Mouse (Mus musculus) heart, postnatal 0 days (tissue): ENCODE measurements around the gene Zfp36l2. TPM values are rescaled to one million over a fixed set of nuclear protein-coding genes. Genes with fewer than 3 reads are reported as not detected.

Experiments
- ATAC-seq: fragments of 200-750 bp; cut with Nextera tagmentation; 2 replicates; pipeline ENCODE4 v1.8.0; 2017; ENCODE audit warnings: low read depth, moderate number of reproducible peaks, moderate library complexity; ENCODE audit not compliant: insufficient read depth
- DNase-seq: peaks from one replicate; pipeline ENCODE4 v3.0.0-alpha.2; 2016; ENCODE audit warnings: low spot score
- H3K27ac ChIP-seq: fragments of 300-500 bp; sonication (generic); 2 replicates; pipeline ENCODE4 v1.5.1; 2014; ENCODE audit warnings: low read depth, mild to moderate bottlenecking
- H3K27me3 ChIP-seq: fragments of 300-500 bp; sonication (generic); 2 replicates; pipeline ENCODE4 v1.6.1; 2014; ENCODE audit warnings: low read length, mixed read lengths; ENCODE audit not compliant: control insufficient read depth, insufficient read depth
- H3K36me3 ChIP-seq: fragments of 300-500 bp; sonication (generic); replicated peaks from 2 replicates; pipeline ENCODE4 v1.6.1; 2014; ENCODE audit warnings: low read length, mixed read lengths; ENCODE audit not compliant: control insufficient read depth, insufficient read depth
- H3K4me1 ChIP-seq: fragments of 300-500 bp; sonication (generic); 2 replicates; pipeline ENCODE4 v1.6.1; 2014; ENCODE audit warnings: antibody characterized with exemption; ENCODE audit not compliant: control insufficient read depth, insufficient read depth
- H3K4me2 ChIP-seq: fragments of 300-500 bp; sonication (generic); 2 replicates; pipeline ENCODE4 v1.6.1; 2014; ENCODE audit warnings: low read depth, mild to moderate bottlenecking, low read length, moderate library complexity
- H3K4me3 ChIP-seq: fragments of 300-500 bp; sonication (generic); 2 replicates; pipeline ENCODE4 v1.5.1; 2014; ENCODE audit warnings: low read depth, low read length
- H3K9ac ChIP-seq: fragments of 300-500 bp; sonication (generic); replicated peaks from 2 replicates; pipeline ENCODE4 v1.6.1; 2014; ENCODE audit warnings: low read depth, low read length, mixed read lengths
- H3K9me3 ChIP-seq: fragments of 300-500 bp; sonication (generic); replicated peaks from 2 replicates; pipeline ENCODE4 v1.6.1; 2016; ENCODE audit warnings: low read length; ENCODE audit not compliant: control insufficient read depth
- CTCF ChIP-seq: IDR thresholded peaks from 2 replicates; pipeline ENCODE4 v1.5.1; 2016; ENCODE audit warnings: antibody characterized with exemption, control low read depth, low read depth
- EP300 ChIP-seq: IDR thresholded peaks from 2 replicates; pipeline ENCODE4 v1.6.1; 2016; ENCODE audit warnings: antibody characterized with exemption, low read depth
- WGBS: fragments of 180-500 bp; shearing (Covaris S2); extraction: QIAGEN DNeasy Blood & Tissue Kit; methylation state at CpG from one replicate; pipeline ENCODE4 v1.1.7; 2014; 5-methylcytosine and 5-hydroxymethylcytosine counted together
- polyA plus RNA-seq: library from polyadenylated mRNA; unstranded; fragments of >200 nt; fragmentation: Nextera tagmentation; extraction: Ambion mirVana; gene quantifications from 2 replicates; pipeline ENCODE4 v1.2.1, GENCODE M21; 2015
- total RNA-seq: library from RNA; depleted of rRNA; stranded (reverse); fragments of >200 nt; gene quantifications from 2 replicates; pipeline ENCODE4 v1.2.3, GENCODE M21; 2014; ENCODE audit warnings: low replicate concordance

Gene Zfp36l2
- total and polyA plus RNA-seq, 2 experiments from 2014 or later, result 4.5 to 14.0 TPM

- peaks cover 6% of the 10 kb centered on the region; the same call in 1 of the 2 replicates for H3K27me3 ChIP-seq
- DNase-seq, result no peak
- H3K36me3 ChIP-seq, result no peaks in the 10 kb centered on the region
- H3K9me3 ChIP-seq, result no peaks in the 10 kb centered on the region
- 70% methylated on average over 19 of the region's 19 CpGs for WGBS
- H3K4me1 ChIP-seq, result peaks cover 18% of the 10 kb centered on the region; the same call in 1 of the 2 replicates
- TF ChIP-seq EP300, result no peak
- no peak for TF ChIP-seq CTCF
- H3K4me3 ChIP-seq, result no peak overlapping the region
- no peak for ATAC-seq
- no peak overlapping the region for H3K9ac ChIP-seq
- no peak overlapping the region for H3K4me2 ChIP-seq
- no peak overlapping the region for H3K27ac ChIP-seq
Measured at GRCm38 (mm10) chr17:84156748-84157742, 30.7 kb downstream of the Zfp36l2 start.

DNA sequence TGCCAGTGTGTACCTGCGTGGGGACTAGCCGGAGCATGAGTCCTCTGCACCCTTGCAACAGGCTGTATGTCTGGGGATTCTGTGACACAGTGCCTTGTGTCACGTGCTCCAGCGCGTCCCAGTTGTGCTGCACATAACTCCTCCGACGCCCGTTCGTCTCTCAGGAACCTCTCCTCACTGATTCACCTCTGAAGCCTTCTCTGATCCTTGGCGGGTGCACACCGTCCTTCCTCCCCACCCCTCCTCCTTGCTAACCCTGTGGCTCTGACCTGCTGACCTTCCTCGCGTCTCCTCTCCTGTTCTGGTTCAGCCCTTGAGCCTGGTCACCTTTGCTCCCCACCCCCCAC lies 31.5 kb downstream of the Zfp36l2 start:
- Histone ChIP-seq H3K4me2 (no peak overlapping the region), H3K27ac (no peak overlapping the region), H3K27me3 (peaks cover 6% of the 10 kb centered on the region; the same call in 1 of the 2 replicates), H3K36me3 (no peaks in the 10 kb centered on the region), H3K9me3 (no peaks in the 10 kb centered on the region), H3K9ac (no peak overlapping the region), H3K4me3 (no peak overlapping the region), H3K4me1 (peaks cover 14% of the 10 kb centered on the region; the same call in 1 of the 2 replicates)
- no peak for DNase-seq
- ATAC-seq, result no peak
- no peak for TF ChIP-seq CTCF
- TF ChIP-seq EP300, result no peak
- WGBS, result 78% methylated on average over 13 of the region's 13 CpGs

- Histone ChIP-seq H3K36me3 (no peaks in the 10 kb centered on the region), H3K27ac (no peak overlapping the region), H3K4me2 (no peak overlapping the region), H3K4me3 (no peak overlapping the region), H3K9me3 (no peaks in the 10 kb centered on the region), H3K27me3 (peaks cover 6% of the 10 kb centered on the region; the same call in 1 of the 2 replicates), H3K4me1 (0 out of 2 replicates have a peak, but pooled peaks cover 11% of the 10 kb centered on the region), H3K9ac (no peak overlapping the region)
- TF ChIP-seq CTCF (no peak), EP300 (no peak)
- 84% methylated on average over 8 of the region's 8 CpGs for WGBS
- DNase-seq (no peak), ATAC-seq (no peak)
Measured at GRCm38 (mm10) chr17:84155516-84156226, 32.1 kb downstream of the Zfp36l2 start.

GRCm38 (mm10) chr17:84155029-84155338 lies 32.8 kb downstream of the Zfp36l2 start:
- DNase-seq (no peak), ATAC-seq (no peak)
- TF ChIP-seq EP300 (no peak), CTCF (no peak)
- Histone ChIP-seq H3K4me1 (0 out of 2 replicates have a peak, but pooled peaks cover 11% of the 10 kb centered on the region), H3K27ac (no peak overlapping the region), H3K27me3 (peaks cover 6% of the 10 kb centered on the region; the same call in 1 of the 2 replicates), H3K9me3 (no peaks in the 10 kb centered on the region), H3K4me2 (no peak overlapping the region), H3K9ac (no peak overlapping the region), H3K4me3 (no peak overlapping the region), H3K36me3 (no peaks in the 10 kb centered on the region)
- WGBS, result 85% methylated on average over 6 of the region's 6 CpGs

DNA sequence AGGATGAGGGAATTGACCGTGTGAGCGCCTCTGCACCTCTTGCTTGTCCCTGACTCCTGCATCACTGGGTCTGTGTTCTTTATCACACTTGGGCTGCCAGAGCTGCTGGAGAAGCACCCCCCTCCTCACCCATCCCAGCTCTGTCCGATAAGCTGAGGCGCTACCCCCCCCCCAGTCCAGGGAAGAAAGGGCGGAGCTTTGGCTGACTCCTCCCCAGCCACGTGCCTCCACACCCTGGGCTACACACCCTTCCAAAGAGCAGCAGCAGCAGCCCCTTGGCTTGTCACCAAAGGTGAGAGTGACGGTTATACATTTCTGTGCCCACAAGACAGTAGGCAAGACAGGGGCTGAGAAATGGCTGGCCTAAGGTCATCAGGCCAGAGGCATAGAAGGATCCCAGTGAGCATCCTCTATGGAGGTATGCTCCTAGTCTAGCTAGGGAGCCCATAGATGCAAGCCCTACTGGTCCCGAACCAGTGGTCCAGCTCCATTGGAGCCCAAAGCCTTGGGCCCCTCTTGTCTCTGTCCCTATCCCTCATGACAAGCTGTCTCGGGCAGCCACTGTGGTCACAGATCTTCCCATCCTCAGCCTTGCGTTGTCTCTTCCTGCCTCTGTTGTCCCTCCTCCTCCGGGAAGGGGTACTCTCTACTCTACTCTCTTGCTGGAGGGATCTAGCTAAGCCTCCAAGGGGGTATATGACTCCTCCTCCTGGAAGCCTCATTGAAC lies 33.3 kb downstream of the Zfp36l2 start:
- no peak overlapping the region for H3K4me3 ChIP-seq
- H3K27me3 ChIP-seq, result peaks cover 6% of the 10 kb centered on the region; the same call in 1 of the 2 replicates
- TF ChIP-seq EP300 (no peak), CTCF (no peak)
- H3K4me2 ChIP-seq, result no peak overlapping the region
- 0 out of 2 replicates have a peak, but pooled peaks cover 11% of the 10 kb centered on the region for H3K4me1 ChIP-seq
- ATAC-seq (no peak), DNase-seq (no peak)
- 68% methylated on average over 11 of the region's 11 CpGs for WGBS
- H3K36me3 ChIP-seq, result no peaks in the 10 kb centered on the region
- no peak overlapping the region for H3K9ac ChIP-seq
- H3K9me3 ChIP-seq, result no peaks in the 10 kb centered on the region
- no peak overlapping the region for H3K27ac ChIP-seq
